Mouse (Mus musculus) kidney, postnatal 36 days (tissue): ENCODE data around the gene Polh.
A peak's percentile ranks its signal among the peaks of the same experiment; 100 is the strongest.

ENCODE experiments used
- DNase-seq, 2 experiments: peaks; one replicate each; pipeline ENCODE4 v3.0.0; 2021 to 2022; ENCODE audit warnings: mixed read lengths in 2 of 2

Polh gene

DNA sequence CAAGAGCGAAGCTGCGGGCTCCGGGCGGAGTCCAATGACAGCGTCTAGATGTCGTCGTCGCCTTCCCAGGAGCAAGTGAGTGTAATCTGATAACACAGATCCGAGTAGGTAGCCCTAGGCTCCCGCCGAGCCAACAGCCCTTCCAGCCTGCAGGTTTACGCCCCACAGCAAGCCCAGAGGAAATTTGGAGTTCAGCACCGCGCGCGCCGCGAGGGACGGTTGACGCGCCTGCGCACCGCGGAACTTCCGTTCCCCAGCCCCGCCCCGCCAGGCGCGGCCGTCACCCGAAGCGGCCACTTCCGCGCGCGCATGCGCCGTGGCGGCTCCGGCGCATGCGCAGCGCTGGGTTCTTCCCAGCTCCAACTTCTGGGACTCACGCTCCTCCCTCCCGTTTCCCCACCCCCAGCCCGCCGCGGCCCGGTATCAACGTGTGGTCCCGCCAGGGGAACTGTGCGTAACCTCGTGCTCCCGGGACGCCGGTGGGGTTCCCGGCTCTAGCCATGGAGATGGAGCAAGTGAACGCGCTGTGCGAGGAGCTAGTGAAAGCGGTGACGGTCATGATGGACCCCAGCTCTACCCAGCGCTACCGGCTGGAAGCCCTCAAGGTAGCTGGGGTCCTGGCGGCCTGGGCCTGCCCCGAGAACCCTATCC lies at the start of gene Polh, which contains the start of gene Xpo5:
Polh (minus strand) TSS at position 225 of the 651 bp plus-strand sequence.
Xpo5 (plus strand) TSS at position 362 of the 651 bp plus-strand sequence.
- peak; percentile 91 to 96 for DNase-seq

DNA sequence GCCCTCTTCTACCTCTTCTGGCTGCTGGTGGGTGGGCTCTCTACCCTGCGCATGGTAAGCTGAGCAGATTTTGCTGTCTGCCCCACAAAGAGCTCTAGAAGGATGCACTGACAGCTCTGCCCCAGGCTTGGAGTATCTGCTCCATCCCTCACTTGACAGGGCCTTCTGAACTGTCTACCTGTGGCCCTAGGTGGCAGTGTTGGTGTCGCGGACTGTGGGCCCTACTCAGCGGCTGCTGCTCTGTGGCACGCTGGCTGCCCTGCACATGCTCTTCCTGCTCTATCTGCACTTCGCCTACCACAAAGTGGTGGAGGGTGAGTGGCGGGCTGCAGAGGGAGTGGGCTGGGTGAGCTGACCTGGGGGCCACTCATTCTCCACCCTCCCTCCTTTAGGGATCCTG lies 48.7 kb upstream of the Polh start:
- peak in 1 of 2 experiments; percentile 42 for DNase-seq

GRCm38 (mm10) chr17:46248189-46248522 lies 45.7 kb upstream of the Polh start:
- DNase-seq = no peak

- DNase-seq = peak; percentile 98
These were observed 45.2 kb upstream of the Polh start, which contains the start of the genes Polr1c and Yipf3 for GRCm38 (mm10) chr17:46247512-46248188. Polr1c (minus strand) TSS chr17:46248054. Yipf3 (plus strand) TSS chr17:46248080.

DNA sequence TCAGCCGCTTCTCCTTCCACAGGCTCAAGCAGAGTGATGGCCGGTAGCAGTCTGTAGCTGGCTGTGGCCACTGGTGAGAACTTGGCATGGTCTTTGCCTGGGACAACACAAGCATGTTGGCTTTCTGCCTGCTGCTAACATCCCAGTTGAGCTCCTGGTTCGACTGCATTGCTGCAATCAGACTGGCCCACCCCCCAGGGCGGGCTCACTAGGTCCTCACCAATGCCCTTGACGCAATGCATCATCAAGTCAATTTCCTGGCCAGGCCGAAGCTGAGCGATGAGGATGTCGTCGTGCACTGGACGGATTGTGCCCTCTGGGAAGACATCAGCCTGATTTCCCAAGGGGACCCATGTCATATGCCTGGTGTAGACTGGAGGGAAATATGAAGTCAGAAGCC lies 42.1 kb upstream of the Polh start:
- no peak for DNase-seq

DNA sequence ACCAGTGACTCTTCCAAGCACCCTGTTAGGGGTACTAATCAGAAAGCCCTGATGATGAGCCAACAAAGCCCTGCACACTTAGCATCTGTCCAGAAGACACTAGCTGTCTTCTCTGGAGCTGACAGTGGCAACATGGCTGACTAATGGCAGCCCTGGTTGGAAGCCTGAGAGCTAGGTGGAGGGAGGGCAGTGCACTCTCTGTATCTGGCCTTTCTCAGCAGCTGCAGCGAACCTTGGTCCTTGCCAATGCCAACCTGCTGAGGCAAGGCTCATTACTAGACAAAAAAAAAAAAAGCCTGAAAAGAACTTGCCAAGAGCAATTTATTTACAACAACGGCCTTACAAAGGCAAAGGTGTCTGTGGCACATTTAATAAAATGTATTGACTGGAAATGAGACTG lies 41.2 kb upstream of the Polh start:
- peak; percentile 58 to 60 for DNase-seq

DNA sequence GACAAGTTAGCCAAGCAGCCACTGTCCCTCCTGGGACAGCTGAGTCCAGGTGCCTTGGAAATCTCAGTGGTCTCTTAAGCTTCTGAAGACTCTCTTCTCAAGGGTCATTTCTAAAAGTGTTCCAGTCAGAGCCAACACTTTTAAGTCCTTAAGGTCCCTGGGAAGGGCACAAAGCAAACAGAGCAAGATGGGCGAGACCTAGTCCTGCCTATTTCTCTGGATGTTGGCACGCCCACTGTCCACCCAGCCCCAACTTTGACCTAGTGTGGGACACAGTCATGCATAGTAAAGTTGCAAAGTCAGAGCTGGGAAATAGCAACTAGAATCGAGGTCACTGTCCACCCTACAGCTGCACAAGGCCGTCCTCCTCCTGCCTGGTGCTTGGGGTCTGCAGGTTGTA lies 40.5 kb upstream of the Polh start:
- DNase-seq = peak; percentile 42 to 44

GRCm38 (mm10) chr17:46242274-46242673 lies 39.8 kb upstream of the Polh start:
- no peak for DNase-seq

DNA sequence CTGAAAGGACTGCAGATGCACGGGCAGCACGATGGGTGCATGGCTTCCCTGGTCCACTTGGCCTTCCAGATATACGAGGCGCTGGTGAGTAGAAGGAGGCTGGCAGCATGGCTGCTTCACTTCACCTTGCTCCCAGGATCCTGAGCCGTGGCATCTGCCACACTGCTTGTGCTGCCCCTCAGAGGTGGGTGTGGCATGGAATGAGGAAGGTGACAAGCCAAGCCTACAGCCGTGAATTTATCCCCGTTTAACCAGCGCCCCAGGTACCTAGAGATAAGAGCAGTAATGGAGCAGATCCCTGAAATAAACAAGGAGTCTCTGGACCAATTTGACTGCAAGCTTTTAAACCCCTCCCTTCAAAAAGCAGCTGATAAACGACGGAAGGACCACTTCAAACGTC lies 39.0 kb upstream of the Polh start:
- DNase-seq = no peak

DNA sequence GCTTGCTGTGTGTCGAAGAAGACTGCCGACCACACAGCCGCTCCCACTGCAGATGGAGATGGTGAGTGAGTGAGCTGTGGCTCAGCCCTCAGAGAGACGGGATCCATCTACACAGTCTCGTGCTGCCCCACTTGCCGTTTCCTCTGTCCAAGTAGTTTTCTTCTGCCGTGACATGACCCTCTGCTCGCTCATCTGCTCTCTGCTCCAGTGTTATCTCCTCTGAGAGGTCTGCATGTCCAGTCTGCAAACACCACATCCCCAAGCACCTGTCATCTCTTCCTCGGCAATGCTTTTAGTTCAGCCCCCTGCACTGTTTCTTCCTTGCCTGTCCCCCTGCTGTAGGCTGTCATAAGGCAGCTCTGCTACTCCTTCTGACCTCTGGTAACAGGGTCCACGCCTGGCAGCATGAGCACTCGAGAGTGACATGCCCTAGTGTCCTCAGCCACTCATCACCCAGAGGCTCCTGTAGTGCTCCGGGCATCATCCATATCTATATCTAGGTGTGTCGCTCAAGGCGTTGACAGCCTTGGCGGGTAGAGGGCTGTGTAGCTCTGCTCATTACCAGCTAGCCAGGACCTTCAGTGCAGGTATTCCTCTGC lies 37.2 kb upstream of the Polh start:
- DNase-seq = no peak

DNA sequence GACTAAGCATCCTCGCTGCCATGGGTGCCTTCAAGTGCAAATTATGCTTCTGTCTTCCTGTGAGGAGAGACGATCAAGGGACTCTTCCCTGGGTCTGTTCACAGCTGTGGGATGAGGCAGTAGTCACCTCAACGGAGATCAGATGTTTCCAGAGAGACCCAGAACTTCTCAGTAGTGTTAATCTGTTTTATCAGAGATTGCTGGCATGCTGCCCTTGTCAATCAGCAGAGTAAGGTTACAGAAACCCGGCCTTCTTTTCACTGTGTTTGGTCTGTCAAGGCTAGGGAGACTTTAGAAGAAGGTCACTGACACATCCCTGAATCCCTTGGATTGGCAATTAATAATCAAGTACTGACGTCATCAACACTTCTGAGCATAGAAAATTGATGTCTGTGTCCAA lies 35.0 kb upstream of the Polh start:
- DNase-seq = no peak

DNA sequence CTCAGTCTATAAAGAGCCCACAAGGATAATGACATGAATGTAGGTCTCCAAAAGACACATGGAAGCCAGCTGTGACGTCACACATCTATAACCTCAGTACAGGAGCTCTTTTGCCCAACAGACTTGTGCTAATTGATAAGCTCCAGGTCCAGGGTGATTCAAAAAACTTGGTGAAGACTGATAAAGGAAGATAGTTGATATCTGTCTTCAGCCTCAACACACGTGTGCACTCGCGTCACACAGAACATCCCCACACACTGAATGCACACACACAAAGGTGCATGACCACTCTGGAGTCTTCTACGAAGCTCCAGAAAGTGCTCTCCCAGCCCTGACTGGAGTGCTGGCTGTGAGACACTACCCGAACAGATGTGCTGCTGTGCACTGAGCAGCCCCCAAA lies 34.6 kb upstream of the Polh start:
- DNase-seq = no peak

GRCm38 (mm10) chr17:46236067-46236466 lies 33.6 kb upstream of the Polh start:
- DNase-seq = no peak

GRCm38 (mm10) chr17:46227576-46227975 lies 25.1 kb upstream of the Polh start:
- DNase-seq = no peak

- no peak for DNase-seq
These were observed 19.2 kb upstream of the Polh start for GRCm38 (mm10) chr17:46221601-46222000.

GRCm38 (mm10) chr17:46210550-46210949 lies 8.1 kb upstream of the Polh start:
- peak; percentile 15 to 29 for DNase-seq

DNA sequence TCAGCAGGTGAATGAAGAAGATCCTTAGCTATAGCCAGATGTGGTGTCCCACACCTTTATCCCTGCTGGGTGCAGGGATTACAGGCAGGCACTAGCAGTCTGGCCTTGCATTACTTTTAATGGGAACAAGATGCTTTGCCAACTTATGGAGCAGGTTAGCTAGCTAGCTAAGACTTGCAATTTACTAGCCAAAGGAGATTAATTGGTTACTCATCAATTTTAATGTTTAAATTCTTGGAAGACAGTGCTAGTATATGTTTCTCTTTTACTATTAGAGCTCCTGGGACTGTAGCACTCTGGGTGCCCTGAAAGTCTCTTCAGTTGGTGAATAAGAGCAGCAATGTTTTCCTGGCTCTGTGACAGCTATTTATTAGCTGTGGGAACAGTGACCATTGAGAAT lies 4.2 kb upstream of the Polh start:
- peak in 1 of 2 experiments; percentile 39 for DNase-seq

DNA sequence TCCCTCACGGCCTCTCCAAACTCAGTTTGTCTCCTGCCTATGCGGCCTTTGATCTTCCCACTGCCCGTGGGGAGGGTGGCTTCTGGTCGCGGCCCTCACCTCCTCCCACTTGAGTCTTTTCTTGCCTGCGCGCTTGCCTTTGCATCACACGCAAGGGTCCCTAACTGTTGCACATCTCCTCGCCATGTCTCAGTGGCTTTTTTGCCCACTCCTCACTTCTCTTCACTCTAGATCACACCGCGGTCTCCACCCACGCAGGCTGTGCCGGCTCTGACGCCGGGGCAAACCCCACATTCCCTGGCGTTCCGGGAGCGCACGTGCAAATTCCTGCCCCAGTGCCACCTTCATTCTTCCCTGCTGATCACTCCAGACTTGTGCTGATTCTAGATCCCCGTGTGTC lies 633 bp upstream of the Polh start:
- peak; percentile 19 to 61 for DNase-seq

DNA sequence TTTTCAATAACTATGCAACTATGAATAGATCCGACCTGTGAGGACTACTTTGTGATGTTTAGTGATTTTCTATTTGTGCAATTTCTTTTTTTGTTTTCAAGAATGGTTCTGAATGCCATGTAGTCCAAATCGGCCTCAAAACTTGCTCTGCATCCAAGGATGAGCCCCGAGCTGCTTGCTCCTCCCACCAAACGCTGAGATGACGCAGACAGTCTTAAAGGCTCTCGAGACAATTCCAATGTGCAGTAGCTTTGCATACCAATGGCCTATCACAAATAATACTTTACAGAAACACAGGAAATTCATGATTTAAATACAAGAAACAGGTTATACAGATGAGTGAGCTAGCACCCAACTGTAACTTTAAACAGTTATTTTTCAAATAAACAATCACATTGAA lies 1.3 kb downstream of the Polh start:
- no peak for DNase-seq

GRCm38 (mm10) chr17:46188829-46189228 lies 13.6 kb downstream of the Polh start:
- DNase-seq = no peak

- peak; percentile 24 to 59 for DNase-seq
These were observed 20.2 kb downstream of the Polh start for GRCm38 (mm10) chr17:46182273-46182672.

- peak; percentile 50 to 55 for DNase-seq
These were observed 31.9 kb downstream of the Polh start for GRCm38 (mm10) chr17:46170538-46170937.

DNA sequence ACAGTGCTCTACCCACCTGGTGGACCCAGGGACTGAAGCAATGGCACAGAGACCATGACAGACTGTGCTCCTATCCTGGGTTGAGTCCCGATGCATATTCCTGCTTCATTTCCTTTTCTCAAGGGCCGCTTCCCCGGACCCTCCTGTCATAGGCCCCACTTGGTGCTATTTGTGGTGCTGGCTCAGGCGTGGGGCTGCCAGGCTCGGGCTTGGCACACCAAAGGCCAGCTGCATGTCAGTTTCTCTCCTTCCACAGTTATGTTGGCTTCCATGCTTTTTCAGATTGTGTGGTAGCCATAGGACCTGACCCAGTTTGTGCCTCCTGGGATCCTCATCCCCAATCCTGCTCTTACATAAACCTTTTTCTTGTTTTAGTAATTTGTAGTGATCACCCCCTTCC lies 33.7 kb downstream of the Polh start:
- no peak for DNase-seq

DNA sequence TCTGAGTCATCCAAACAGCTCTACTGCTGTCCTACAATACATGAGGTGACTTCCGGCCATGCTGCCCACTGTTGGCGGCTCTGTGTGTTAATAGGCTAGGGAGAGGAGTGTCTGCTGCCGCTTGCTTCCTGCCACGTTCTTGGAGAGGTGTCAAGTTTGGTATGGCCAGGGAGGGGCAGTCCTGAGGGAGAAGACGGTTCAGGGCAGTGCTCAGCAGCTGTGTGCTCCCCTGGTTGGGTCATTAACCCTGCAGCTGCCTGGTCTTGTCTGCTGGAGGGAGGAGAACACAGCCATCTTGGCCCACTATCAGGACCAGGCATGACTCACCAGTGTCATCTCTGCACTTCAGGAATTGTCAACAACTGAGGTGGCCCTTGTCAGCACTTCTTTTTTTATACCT lies 34.1 kb downstream of the Polh start:
- DNase-seq = no peak
